In genomic region chr14:120952434-120952833, GRCm38 (mm10) we compare ENCODE assay signal across 14 mouse cellular contexts. TPM values are rescaled to one million over a fixed set of nuclear protein-coding genes. Genes with fewer than 3 reads are reported as not detected.
DNase-seq lines count a peak whose midpoint lies in the region; ATAC-seq and TF ChIP-seq lines count a peak whose summit lies in the region.
"Had no signal": no experiment of that assay in that cellular context is flagged by ENCODE, and none has a peak within 500 bp of the region (broad histone marks: within the 10 kb centered on the region; RNA-seq: fewer than 3 reads in every experiment).

No protein-coding gene starts in this region.

- H3K9me3 ChIP-seq in hindbrain, postnatal 0 days (ENCODE audit: low read length): no peaks in the 10 kb centered on the region
- no peaks in the 10 kb centered on the region for H3K9me3 ChIP-seq in hindbrain, embryonic 14.5 days (ENCODE audit: control insufficient read depth, low read length)
- H3K9me3 ChIP-seq in stomach, postnatal 0 days (ENCODE audit: control insufficient read depth, low read length): no peaks in the 10 kb centered on the region
- H3K9me3 ChIP-seq: embryonic facial prominence, embryonic 15.5 days; neural tube, embryonic 15.5 days had no signal

- H3K4me3 ChIP-seq in hindbrain, postnatal 0 days (ENCODE audit: low read length): no peak overlapping the region
- no peak overlapping the region for H3K4me3 ChIP-seq in hindbrain, embryonic 14.5 days (replicated peaks; ENCODE audit: low read length)
- no peak overlapping the region for H3K4me3 ChIP-seq in bone marrow, adult 2 months (replicated peaks; ENCODE audit: control insufficient read depth, low read depth, low read length)
- no peak overlapping the region for H3K4me3 ChIP-seq in stomach, postnatal 0 days (ENCODE audit: low read depth, low read length)
- H3K4me3 ChIP-seq: embryonic facial prominence, embryonic 15.5 days; neural tube, embryonic 15.5 days had no signal

- no peak for TF ChIP-seq EP300 in stomach, postnatal 0 days (optimal IDR thresholded peaks at IDR 0.05)

- ATAC-seq in hindbrain, postnatal 0 days: no peak
- no peak for ATAC-seq in hindbrain, embryonic 14.5 days (ENCODE audit: low FRiP score)
- ATAC-seq in stomach, postnatal 0 days (ENCODE audit: low FRiP score, low TSS enrichment): no peak
- no peak for ATAC-seq in megakaryocyte-erythroid progenitor cell, adult 5-6 weeks (replicated peaks; ENCODE audit: low FRiP score, low TSS enrichment, poor library complexity, severe bottlenecking)

- no peak for DNase-seq in hindbrain, postnatal 0 days (ENCODE audit: low spot score)
- no peak for DNase-seq in hindbrain, embryonic 14.5 days (ENCODE audit: low spot score)
- DNase-seq in right cerebral cortex, postnatal 4 days: peak; percentile 40
- DNase-seq in right cerebral cortex, postnatal 10 days (ENCODE audit: low spot score in 2 of 2): no peak
- DNase-seq in stomach, postnatal 0 days (ENCODE audit: low spot score): no peak
- no peak for DNase-seq in gastrocnemius, postnatal 4 days (ENCODE audit: low spot score in 2 of 2)
- DNase-seq: adrenal gland, adult 8-10 months; cerebellum, adult 9-10 months; kidney, adult 11 months; spleen, adult 18-20 months had no signal

- H3K36me3 ChIP-seq in hindbrain, postnatal 0 days (ENCODE audit: insufficient read depth, low read length): 0 out of 2 replicates have a peak, but pooled peaks cover 6% of the 10 kb centered on the region
- peaks cover 20% of the 10 kb centered on the region for H3K36me3 ChIP-seq in hindbrain, embryonic 14.5 days (replicated peaks; ENCODE audit: control insufficient read depth, insufficient read depth)
- H3K36me3 ChIP-seq in stomach, postnatal 0 days (ENCODE audit: control insufficient read depth, insufficient read depth, low read length): peaks cover 7% of the 10 kb centered on the region; the same call in 1 of the 2 replicates

- no peak for TF ChIP-seq POLR2A in bone marrow, adult 2 months (IDR thresholded peaks at IDR 0.05; ENCODE audit: borderline replicate concordance, control insufficient read depth, low read depth, low read length)

- no peak overlapping the region for H3K4me2 ChIP-seq in hindbrain, postnatal 0 days (ENCODE audit: low read depth, low read length)
- H3K4me2 ChIP-seq in hindbrain, embryonic 14.5 days (replicated peaks): no peak overlapping the region
- no peak overlapping the region for H3K4me2 ChIP-seq in stomach, postnatal 0 days (replicated peaks; ENCODE audit: low read depth)
- H3K4me2 ChIP-seq: embryonic facial prominence, embryonic 15.5 days; neural tube, embryonic 15.5 days had no signal

- TF ChIP-seq CTCF in hindbrain, postnatal 0 days (IDR thresholded peaks at IDR 0.05; ENCODE audit: low read depth): peak; percentile 46
- TF ChIP-seq CTCF in bone marrow, adult 2 months (IDR thresholded peaks at IDR 0.05; ENCODE audit: control insufficient read depth, insufficient read depth, low read length): 0 out of 2 replicates have a peak, but pooled peaks have one; percentile 10
- peak; percentile 46 for TF ChIP-seq CTCF in stomach, postnatal 0 days (IDR thresholded peaks at IDR 0.05; ENCODE audit: low read depth)

- 54% methylated on average over 2 of the region's 2 CpGs for WGBS in hindbrain, postnatal 0 days
- WGBS in hindbrain, embryonic 14.5 days: 48% methylated on average over 2 of the region's 2 CpGs
- 50% methylated on average over 2 of the region's 2 CpGs for WGBS in bone marrow, adult 2 months
- WGBS in stomach, postnatal 0 days: 55% methylated on average over 2 of the region's 2 CpGs

- H3K27me3 ChIP-seq in hindbrain, postnatal 0 days (ENCODE audit: insufficient read depth, low read length): no peaks in the 10 kb centered on the region
- no peaks in the 10 kb centered on the region for H3K27me3 ChIP-seq in hindbrain, embryonic 14.5 days (ENCODE audit: control insufficient read depth, insufficient read depth, low read length)
- H3K27me3 ChIP-seq in stomach, postnatal 0 days (ENCODE audit: control insufficient read depth, insufficient read depth, low read length): no peaks in the 10 kb centered on the region
- H3K27me3 ChIP-seq: embryonic facial prominence, embryonic 15.5 days; neural tube, embryonic 15.5 days had no signal

- no peaks in the 10 kb centered on the region for H3K4me1 ChIP-seq in hindbrain, postnatal 0 days (ENCODE audit: insufficient read depth, low read length)
- no peaks in the 10 kb centered on the region for H3K4me1 ChIP-seq in hindbrain, embryonic 14.5 days (replicated peaks; ENCODE audit: control insufficient read depth, insufficient read depth, low read length)
- no peaks in the 10 kb centered on the region for H3K4me1 ChIP-seq in bone marrow, adult 2 months (ENCODE audit: control insufficient read depth, insufficient read depth, low read length)
- H3K4me1 ChIP-seq in stomach, postnatal 0 days (replicated peaks; ENCODE audit: control insufficient read depth, insufficient read depth): no peaks in the 10 kb centered on the region
- H3K4me1 ChIP-seq: embryonic facial prominence, embryonic 15.5 days; neural tube, embryonic 15.5 days had no signal

- H3K9ac ChIP-seq in hindbrain, postnatal 0 days (replicated peaks; ENCODE audit: low read length): no peak overlapping the region
- no peak overlapping the region for H3K9ac ChIP-seq in hindbrain, embryonic 14.5 days
- no peak overlapping the region for H3K9ac ChIP-seq in stomach, postnatal 0 days (ENCODE audit: low read length)
- H3K9ac ChIP-seq: embryonic facial prominence, embryonic 15.5 days; neural tube, embryonic 15.5 days had no signal

- no peak overlapping the region for H3K27ac ChIP-seq in hindbrain, postnatal 0 days
- no peak overlapping the region for H3K27ac ChIP-seq in hindbrain, embryonic 14.5 days
- H3K27ac ChIP-seq in bone marrow, adult 2 months (ENCODE audit: control insufficient read depth, insufficient read depth, low read depth, low read length, poor library complexity): no peak overlapping the region
- no peak overlapping the region for H3K27ac ChIP-seq in stomach, postnatal 0 days (replicated peaks)
- H3K27ac ChIP-seq: embryonic facial prominence, embryonic 15.5 days; neural tube, embryonic 15.5 days had no signal

RNA-seq across cellular contexts. Expression of gene Ipo5, which starts 41.4 kb away (rescaled TPM):
- total RNA-seq in hindbrain, postnatal 0 days (2014; rRNA removed): 73.9 and 74.2 TPM in 2 replicates
- polyA plus RNA-seq in hindbrain, postnatal 0 days (2015; fragmentation: Nextera tagmentation; extraction: Ambion mirVana): 44.4 and 45.4 TPM in 2 replicates
- polyA plus RNA-seq in hindbrain, embryonic 14.5 days (2014; fragmentation: Nextera tagmentation; extraction: Ambion mirVana): 72.4 and 81.7 TPM in 2 replicates
- 23.6 and 44.9 TPM in 2 replicates for polyA plus RNA-seq in bone marrow, adult 2 months (2011; ENCODE audit: insufficient read depth, insufficient read length, low replicate concordance, missing spikeins)
- 30.7 and 31.5 TPM in 2 replicates for polyA plus RNA-seq in stomach, postnatal 0 days (2015; fragmentation: Nextera tagmentation; extraction: Ambion mirVana)
- total RNA-seq in megakaryocyte-erythroid progenitor cell, adult 5-6 weeks (2014; fragmentation: Nextera tagmentation): 130 and 153 TPM in 2 replicates
- 224 and 242 TPM in 2 replicates for total RNA-seq in megakaryocyte-erythroid progenitor cell, adult 5-6 weeks (2017)
- total RNA-seq in gastrocnemius, postnatal 4 days (2021): 100 to 1,000 TPM; 111 to 112 TPM
